Mouse (Mus musculus) midbrain, embryonic 15.5 days (tissue): ENCODE results near the gene Mindy3. TPM values are rescaled to one million over a fixed set of nuclear protein-coding genes. Genes with fewer than 3 reads are reported as not detected.

Source experiments
- ATAC-seq: fragments of 200-750 bp; cut with Nextera tagmentation; replicated peaks from 2 replicates; pipeline ENCODE4 v1.8.0; 2017; ENCODE audit warnings: moderate TSS enrichment
- H3K27ac ChIP-seq: fragments of 300-500 bp; sonication (generic); 2 replicates; pipeline ENCODE4 v1.5.1; 2015; ENCODE audit warnings: mild to moderate bottlenecking, inconsistent platforms
- H3K27me3 ChIP-seq: fragments of 300-500 bp; sonication (generic); replicated peaks from 2 replicates; pipeline ENCODE4 v1.6.1; 2015; ENCODE audit warnings: inconsistent platforms
- H3K36me3 ChIP-seq: fragments of 300-500 bp; sonication (generic); replicated peaks from 2 replicates; pipeline ENCODE4 v1.6.1; 2015; ENCODE audit warnings: inconsistent platforms
- H3K4me1 ChIP-seq: fragments of 300-500 bp; sonication (generic); 2 replicates; pipeline ENCODE4 v1.6.1; 2015; ENCODE audit warnings: inconsistent platforms
- H3K4me2 ChIP-seq: fragments of 300-500 bp; sonication (generic); 2 replicates; pipeline ENCODE4 v1.6.1; 2015; ENCODE audit warnings: inconsistent platforms, mild to moderate bottlenecking, moderate library complexity
- H3K4me3 ChIP-seq: fragments of 300-500 bp; sonication (generic); 2 replicates; pipeline ENCODE4 v1.5.1; 2015; ENCODE audit warnings: mild to moderate bottlenecking, inconsistent platforms
- H3K9ac ChIP-seq: fragments of 300-500 bp; sonication (generic); 2 replicates; pipeline ENCODE4 v1.6.1; 2015; ENCODE audit warnings: mild to moderate bottlenecking, inconsistent platforms
- H3K9me3 ChIP-seq: fragments of 300-500 bp; sonication (generic); 2 replicates; pipeline ENCODE4 v1.6.1; 2016; ENCODE audit warnings: inconsistent platforms
- WGBS: fragments of 180-500 bp; shearing (Covaris S2); methylation state at CpG from one replicate; pipeline ENCODE4 v1.1.7; 2015; ENCODE audit warnings: mixed read lengths; 5-methylcytosine and 5-hydroxymethylcytosine counted together
- polyA plus RNA-seq: library from polyadenylated mRNA; unstranded; fragments of >200 nt; fragmentation: Nextera tagmentation; extraction: Ambion mirVana; gene quantifications from 2 replicates; pipeline ENCODE4 v1.2.1, GENCODE M21; 2015

Mindy3 gene
- polyA plus RNA-seq, 1 experiment from 2014 or later = 47.3 TPM

DNA sequence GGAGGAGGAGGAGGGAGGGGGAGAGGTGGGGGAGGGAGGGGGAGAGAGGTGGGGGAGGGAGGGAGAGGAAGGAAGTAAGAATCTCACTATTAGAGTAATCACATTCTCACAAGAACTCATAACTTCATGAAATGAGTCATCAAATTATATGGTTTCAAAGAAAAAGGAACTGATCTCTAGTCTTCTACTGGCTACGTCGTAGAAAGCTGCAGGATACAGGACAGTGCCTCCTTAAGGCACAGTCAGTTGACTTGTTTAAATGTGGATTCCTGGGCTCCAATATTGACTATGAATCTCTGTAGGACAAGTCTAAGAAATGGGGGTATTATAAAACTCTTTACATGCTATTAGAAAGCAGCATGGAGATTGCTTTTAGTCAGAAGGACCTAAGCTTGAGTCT lies 12.5 kb downstream of the Mindy3 start:
- no peak overlapping the region for H3K27ac ChIP-seq
- no peak overlapping the region for H3K9ac ChIP-seq
- H3K36me3 ChIP-seq = no peaks in the 10 kb centered on the region
- no peak overlapping the region for H3K4me2 ChIP-seq
- H3K4me1 ChIP-seq = no peaks in the 10 kb centered on the region
- no peaks in the 10 kb centered on the region for H3K27me3 ChIP-seq
- no peaks in the 10 kb centered on the region for H3K9me3 ChIP-seq
- 96% methylated on average over 2 of the region's 2 CpGs for WGBS
- H3K4me3 ChIP-seq = no peak overlapping the region
- no peak for ATAC-seq

DNA sequence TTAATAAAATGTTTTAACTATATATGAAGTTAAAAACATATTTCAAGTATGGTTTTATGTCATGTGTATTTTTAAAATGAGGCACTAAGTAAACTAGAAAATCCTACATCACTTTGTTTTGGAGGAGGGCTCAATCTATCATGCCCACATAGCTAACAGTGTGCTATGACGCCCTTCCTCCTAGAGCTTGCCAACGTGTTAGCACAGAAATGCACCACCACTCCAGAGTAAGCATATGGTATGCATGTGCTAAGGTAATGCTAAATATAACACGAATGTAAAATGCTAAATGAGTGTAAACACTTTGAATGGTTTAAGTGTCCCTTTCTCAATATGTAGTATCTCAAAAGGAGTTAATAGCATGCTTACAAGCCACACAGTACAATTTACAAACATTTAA lies 16.8 kb downstream of the Mindy3 start:
- H3K4me2 ChIP-seq = no peak overlapping the region
- no peaks in the 10 kb centered on the region for H3K36me3 ChIP-seq
- no peak for ATAC-seq
- WGBS = 87% methylated on average over 3 of the region's 3 CpGs
- H3K9me3 ChIP-seq = no peaks in the 10 kb centered on the region
- no peaks in the 10 kb centered on the region for H3K27me3 ChIP-seq
- H3K4me1 ChIP-seq = no peaks in the 10 kb centered on the region
- no peak overlapping the region for H3K9ac ChIP-seq
- H3K27ac ChIP-seq = no peak overlapping the region
- no peak overlapping the region for H3K4me3 ChIP-seq

DNA sequence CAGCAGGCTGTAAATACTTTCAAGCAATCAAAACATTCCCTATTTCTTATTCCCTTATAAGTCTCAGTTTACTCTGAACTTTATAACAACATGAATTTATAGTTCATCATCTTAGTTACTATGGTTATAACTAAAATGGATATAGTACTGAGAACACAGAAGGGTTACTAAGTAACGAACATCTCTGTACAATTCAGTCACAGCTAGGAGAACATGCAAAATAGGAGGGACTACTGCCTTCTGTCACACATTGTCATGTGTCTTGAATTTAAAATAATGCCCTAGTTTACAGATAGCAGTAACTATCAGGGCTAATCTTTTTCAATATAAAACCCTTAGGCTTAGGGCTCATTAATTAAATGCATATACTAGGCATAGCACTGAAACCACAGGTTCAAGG lies 18.1 kb downstream of the Mindy3 start:
- no peak for ATAC-seq
- H3K36me3 ChIP-seq = no peaks in the 10 kb centered on the region
- 77% methylated on average over 1 of the region's 1 CpGs for WGBS
- H3K27ac ChIP-seq = no peak overlapping the region
- no peak overlapping the region for H3K9ac ChIP-seq
- no peaks in the 10 kb centered on the region for H3K4me1 ChIP-seq
- no peak overlapping the region for H3K4me2 ChIP-seq
- H3K9me3 ChIP-seq = no peaks in the 10 kb centered on the region
- H3K27me3 ChIP-seq = no peaks in the 10 kb centered on the region
- H3K4me3 ChIP-seq = no peak overlapping the region

DNA sequence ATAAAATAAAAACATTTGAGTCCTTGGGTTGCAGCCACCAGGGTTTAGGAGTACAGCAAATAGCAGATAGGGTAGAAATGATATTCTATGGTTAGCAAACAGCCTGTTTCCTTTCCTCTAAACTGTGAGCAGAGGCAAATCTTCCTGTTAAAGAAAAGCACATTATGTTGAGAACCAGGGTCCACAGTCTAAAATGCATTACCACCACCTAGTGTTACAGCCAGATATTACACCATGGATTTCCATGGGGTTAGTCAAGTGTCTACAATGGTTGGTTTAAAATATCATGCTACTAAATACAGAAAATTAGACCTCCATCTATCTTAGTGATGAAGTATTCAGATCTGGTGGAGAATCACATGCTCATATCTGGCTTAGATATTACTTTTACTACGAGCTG lies 30.2 kb downstream of the Mindy3 start:
- 48% methylated on average over 1 of the region's 1 CpGs for WGBS
- Histone ChIP-seq H3K4me2 (no peak overlapping the region), H3K9me3 (no peaks in the 10 kb centered on the region), H3K9ac (no peak overlapping the region), H3K27ac (no peak overlapping the region), H3K36me3 (no peaks in the 10 kb centered on the region), H3K4me1 (no peaks in the 10 kb centered on the region), H3K27me3 (no peaks in the 10 kb centered on the region), H3K4me3 (no peak overlapping the region)
- peak; percentile 87 for ATAC-seq

DNA sequence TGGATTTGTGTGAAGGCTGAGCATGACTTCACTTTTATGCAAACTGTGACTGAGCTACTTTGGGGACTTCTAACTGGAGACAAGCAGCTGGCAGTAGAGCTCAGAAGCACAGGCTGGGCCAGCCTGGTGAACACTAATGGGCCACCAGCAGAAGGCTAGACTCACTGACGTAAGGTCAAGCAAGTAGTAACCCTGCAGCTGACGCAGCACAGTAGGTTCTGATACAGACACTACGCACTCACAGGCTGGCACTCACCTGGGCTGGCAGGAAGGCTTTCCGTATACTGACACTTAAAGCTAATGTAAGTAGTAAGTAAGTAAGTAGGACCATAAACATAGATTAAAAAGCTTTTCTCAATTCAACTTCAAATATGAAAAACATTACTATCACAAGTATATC lies 30.7 kb downstream of the Mindy3 start:
- no peak overlapping the region for H3K9ac ChIP-seq
- no peaks in the 10 kb centered on the region for H3K4me1 ChIP-seq
- no peaks in the 10 kb centered on the region for H3K27me3 ChIP-seq
- H3K27ac ChIP-seq = no peak overlapping the region
- no peak overlapping the region for H3K4me3 ChIP-seq
- no peak overlapping the region for H3K4me2 ChIP-seq
- 0 out of 2 replicates have a peak, but pooled peaks have one; percentile 43 for ATAC-seq
- H3K9me3 ChIP-seq = no peaks in the 10 kb centered on the region
- 92% methylated on average over 4 of the region's 4 CpGs for WGBS
- no peaks in the 10 kb centered on the region for H3K36me3 ChIP-seq

DNA sequence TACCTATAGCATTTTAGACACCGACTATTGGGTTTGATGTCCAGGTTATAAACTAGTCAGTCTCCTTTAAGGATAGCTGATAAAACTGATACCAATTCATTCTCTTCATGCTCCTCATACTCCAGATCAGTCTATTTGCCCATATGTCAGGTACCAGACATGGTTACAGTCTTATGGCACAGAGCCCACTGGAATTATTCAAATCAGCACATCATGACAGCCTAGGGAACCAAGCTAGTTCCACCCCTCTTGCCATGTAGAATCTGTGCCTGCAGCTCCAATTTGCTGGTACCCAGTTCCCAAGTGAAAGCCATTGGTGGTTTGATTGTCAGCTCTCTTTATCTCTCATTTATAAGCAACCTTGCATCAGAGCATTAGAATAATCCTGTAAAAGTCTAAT lies 34.9 kb downstream of the Mindy3 start:
- Histone ChIP-seq H3K36me3 (no peaks in the 10 kb centered on the region), H3K9ac (no peak overlapping the region), H3K27me3 (no peaks in the 10 kb centered on the region), H3K4me3 (no peak overlapping the region), H3K4me1 (no peaks in the 10 kb centered on the region), H3K9me3 (no peaks in the 10 kb centered on the region), H3K27ac (no peak overlapping the region), H3K4me2 (no peak overlapping the region)
- ATAC-seq = no peak
- WGBS = 100% methylated on average over 1 of the region's 1 CpGs

DNA sequence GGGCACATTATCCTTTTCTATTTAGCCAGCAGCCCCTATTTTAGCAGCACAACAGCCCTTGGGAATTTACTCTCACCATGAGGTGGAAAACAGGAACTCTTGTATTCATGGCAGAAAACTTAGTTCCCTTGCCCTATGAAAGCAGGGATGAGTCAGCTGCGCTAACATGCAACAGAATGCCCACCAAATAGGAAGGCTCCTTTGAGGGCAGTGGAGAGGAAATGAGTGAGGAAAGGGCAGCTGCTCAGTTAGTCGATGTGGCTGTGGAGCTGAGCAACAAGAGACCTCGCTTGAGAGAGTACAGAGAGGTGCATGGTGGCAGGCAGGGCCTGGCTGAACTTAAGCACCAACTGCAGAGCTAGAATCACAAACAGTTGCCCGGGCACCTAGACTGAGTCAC lies 36.6 kb downstream of the Mindy3 start:
- 82% methylated on average over 4 of the region's 4 CpGs for WGBS
- ATAC-seq = no peak

DNA sequence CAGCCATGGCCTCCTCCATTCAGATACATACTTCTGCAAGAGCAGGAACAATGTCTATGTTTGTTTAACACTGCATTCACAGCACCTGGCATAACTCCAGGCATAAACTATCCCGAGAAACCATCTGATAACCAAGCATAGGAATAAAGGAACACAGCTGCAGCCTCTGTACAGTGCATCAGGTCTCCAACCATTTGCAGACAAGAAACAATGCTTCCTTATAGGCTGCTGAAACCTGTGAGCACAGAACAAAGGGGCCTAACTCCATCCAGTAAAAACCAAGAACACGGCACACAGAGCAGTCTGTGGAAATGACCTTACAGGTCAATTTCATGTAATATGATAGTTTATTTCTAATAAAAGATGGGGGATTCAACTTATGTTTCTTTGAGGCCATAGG lies 39.0 kb downstream of the Mindy3 start:
- Histone ChIP-seq H3K4me2 (no peak overlapping the region), H3K27me3 (no peaks in the 10 kb centered on the region), H3K9ac (no peak overlapping the region), H3K4me1 (no peaks in the 10 kb centered on the region), H3K27ac (no peak overlapping the region), H3K4me3 (no peak overlapping the region), H3K36me3 (no peaks in the 10 kb centered on the region), H3K9me3 (no peaks in the 10 kb centered on the region)
- WGBS = 69% methylated on average over 2 of the region's 2 CpGs
- no peak for ATAC-seq

More for the DNA sequence above, 36.6 kb downstream of the Mindy3 start:
- Histone ChIP-seq H3K4me2 (no peak overlapping the region), H3K9me3 (no peaks in the 10 kb centered on the region), H3K27me3 (no peaks in the 10 kb centered on the region), H3K4me3 (no peak overlapping the region), H3K36me3 (no peaks in the 10 kb centered on the region), H3K9ac (no peak overlapping the region), H3K27ac (no peak overlapping the region), H3K4me1 (no peaks in the 10 kb centered on the region)

DNA sequence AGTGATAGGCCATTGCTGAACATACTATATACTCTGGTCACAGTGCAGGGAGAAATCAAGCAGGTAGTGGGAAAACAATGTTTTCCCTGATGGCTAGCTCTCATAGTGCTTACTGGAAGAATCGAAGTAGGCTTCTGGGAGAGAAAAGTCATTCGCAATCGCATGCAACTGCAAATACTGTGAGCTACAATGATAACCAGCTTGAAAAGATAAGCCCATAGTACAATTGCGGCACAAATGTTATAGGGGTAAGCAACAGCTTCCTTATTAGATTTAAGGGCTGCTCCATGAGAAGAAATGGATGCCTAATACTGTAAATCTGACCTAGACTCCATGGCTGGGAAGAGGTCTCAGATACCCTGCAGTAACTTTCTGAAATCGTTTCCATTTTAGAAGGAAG lies 40.7 kb downstream of the Mindy3 start:
- Histone ChIP-seq H3K4me3 (no peak overlapping the region), H3K27ac (no peak overlapping the region), H3K27me3 (no peaks in the 10 kb centered on the region), H3K4me1 (no peaks in the 10 kb centered on the region), H3K9ac (no peak overlapping the region), H3K9me3 (no peaks in the 10 kb centered on the region), H3K4me2 (no peak overlapping the region), H3K36me3 (no peaks in the 10 kb centered on the region)
- no peak for ATAC-seq
- 98% methylated on average over 5 of the region's 5 CpGs for WGBS

DNA sequence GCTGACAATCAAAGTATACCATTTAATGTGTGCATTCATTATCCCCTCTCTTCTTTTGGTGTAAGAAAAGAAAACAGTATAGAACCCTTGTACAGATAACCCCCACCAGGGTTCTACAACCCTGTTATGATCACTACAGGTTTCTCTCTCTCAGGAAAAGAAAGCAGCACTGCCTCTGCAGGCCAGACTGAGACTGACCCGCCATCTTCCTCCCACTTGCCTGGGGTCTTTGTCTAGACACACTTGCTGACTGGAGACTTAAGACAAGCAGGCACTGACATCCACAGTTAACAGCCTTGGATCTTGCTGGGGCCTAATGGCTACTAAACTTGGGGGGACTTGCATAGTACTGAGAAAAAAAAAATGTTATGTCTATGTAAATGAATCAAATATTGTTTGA lies 42.2 kb downstream of the Mindy3 start:
- 70% methylated on average over 1 of the region's 1 CpGs for WGBS

DNA sequence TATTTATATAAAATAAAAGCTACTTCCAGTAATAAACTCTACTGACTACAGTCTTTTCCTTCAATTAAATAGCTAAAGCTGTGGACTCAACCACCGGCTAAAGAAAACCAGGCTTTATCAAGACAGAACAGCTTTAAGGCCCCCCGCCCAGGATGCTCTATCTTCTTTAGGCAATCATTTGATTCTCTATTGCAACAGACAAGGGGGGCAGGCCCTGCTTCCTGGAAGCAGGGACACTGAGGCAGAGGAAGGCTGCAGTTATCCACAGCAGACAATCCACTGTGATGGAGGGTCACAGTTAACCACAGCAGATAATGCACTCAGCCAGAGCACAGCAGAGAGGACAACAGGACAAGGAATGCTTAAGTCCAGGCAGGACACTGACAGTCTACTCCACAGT lies 46.4 kb downstream of the Mindy3 start:
- Histone ChIP-seq H3K4me3 (no peak overlapping the region), H3K27me3 (no peaks in the 10 kb centered on the region), H3K4me1 (no peaks in the 10 kb centered on the region), H3K9me3 (no peaks in the 10 kb centered on the region), H3K9ac (no peak overlapping the region), H3K36me3 (no peaks in the 10 kb centered on the region), H3K27ac (no peak overlapping the region), H3K4me2 (no peak overlapping the region)
- 94% methylated on average over 2 of the region's 2 CpGs for WGBS
- ATAC-seq = no peak

More for the DNA sequence above, 42.2 kb downstream of the Mindy3 start:
- Histone ChIP-seq H3K27me3 (no peaks in the 10 kb centered on the region), H3K4me3 (no peak overlapping the region), H3K27ac (no peak overlapping the region), H3K36me3 (no peaks in the 10 kb centered on the region), H3K9me3 (no peaks in the 10 kb centered on the region), H3K9ac (no peak overlapping the region), H3K4me2 (no peak overlapping the region), H3K4me1 (no peaks in the 10 kb centered on the region)
- ATAC-seq = no peak

DNA sequence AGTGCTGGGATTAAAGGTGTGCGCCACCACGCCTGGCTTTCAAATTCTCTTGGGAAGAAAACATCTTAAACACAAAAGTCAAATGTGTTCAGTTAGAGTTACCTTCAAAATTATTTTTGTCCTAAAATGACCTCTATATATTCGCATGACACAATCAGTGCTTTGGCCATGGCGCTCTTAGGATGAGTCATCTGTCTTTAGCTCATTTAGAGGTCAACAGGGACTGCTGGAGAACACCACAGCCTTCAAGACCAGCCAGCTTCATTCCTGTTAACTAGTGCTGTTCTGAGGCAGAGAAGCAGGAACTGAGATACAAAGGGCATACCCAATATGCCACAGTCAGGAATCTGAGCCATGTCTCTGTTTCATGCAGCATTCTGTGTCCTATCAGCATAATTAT lies 47.9 kb downstream of the Mindy3 start:
- no peaks in the 10 kb centered on the region for H3K36me3 ChIP-seq
- H3K4me3 ChIP-seq = no peak overlapping the region
- H3K27me3 ChIP-seq = no peaks in the 10 kb centered on the region
- H3K4me1 ChIP-seq = no peaks in the 10 kb centered on the region
- H3K4me2 ChIP-seq = no peak overlapping the region
- over 99% methylated on average over 4 of the region's 4 CpGs for WGBS
- no peak for ATAC-seq
- no peak overlapping the region for H3K27ac ChIP-seq
- H3K9ac ChIP-seq = no peak overlapping the region
- H3K9me3 ChIP-seq = no peaks in the 10 kb centered on the region

DNA sequence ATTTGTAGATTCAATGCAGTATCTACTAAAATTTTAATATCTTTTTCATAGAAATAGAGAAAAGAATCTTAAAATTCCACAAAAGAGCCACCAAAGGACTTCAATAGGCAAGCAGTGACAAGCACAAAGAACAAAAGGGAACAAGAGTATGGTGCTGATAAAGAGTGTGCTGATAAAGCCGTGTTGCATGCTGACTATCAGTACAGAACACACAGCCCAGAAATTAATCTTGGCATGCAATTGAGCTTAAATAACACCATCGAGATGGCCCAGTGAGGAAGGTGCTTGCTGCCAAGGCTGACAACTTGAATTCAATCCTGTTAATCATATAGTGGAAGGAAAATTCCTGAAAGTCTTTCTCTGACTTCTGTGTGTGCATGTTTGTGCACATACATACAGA lies 50.8 kb downstream of the Mindy3 start:
- Histone ChIP-seq H3K36me3 (no peaks in the 10 kb centered on the region), H3K9me3 (no peaks in the 10 kb centered on the region), H3K4me2 (no peak overlapping the region), H3K4me1 (no peaks in the 10 kb centered on the region), H3K9ac (no peak overlapping the region), H3K4me3 (no peak overlapping the region), H3K27me3 (no peaks in the 10 kb centered on the region), H3K27ac (no peak overlapping the region)
- ATAC-seq = no peak; the same call in 1 of the 2 replicates
- 70% methylated on average over 2 of the region's 2 CpGs for WGBS

DNA sequence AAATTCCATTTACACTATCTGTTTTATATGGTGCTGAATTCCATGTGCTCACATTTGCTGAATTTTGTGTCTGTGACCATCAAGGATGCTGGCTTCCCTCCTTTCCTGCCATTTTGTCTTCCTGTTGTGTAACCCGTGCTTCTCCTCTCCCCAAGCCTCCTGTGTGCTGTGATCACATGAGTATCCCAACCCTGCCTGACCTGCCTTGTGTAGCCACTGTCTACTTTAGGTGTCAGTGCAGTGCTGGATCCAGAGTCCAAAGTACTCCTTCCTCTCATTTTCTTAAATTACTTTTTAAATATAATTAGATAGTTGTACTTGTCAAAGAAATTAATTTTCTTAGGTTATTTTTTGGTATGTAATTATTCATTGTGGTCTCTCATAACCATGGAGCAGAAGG lies 51.3 kb downstream of the Mindy3 start:
- Histone ChIP-seq H3K4me3 (no peak overlapping the region), H3K9me3 (no peaks in the 10 kb centered on the region), H3K4me2 (no peak overlapping the region), H3K36me3 (no peaks in the 10 kb centered on the region), H3K27ac (no peak overlapping the region), H3K9ac (no peak overlapping the region), H3K4me1 (no peaks in the 10 kb centered on the region), H3K27me3 (no peaks in the 10 kb centered on the region)
- WGBS = 79% methylated on average over 1 of the region's 1 CpGs
- no peak for ATAC-seq
